Mouse (Mus musculus) CD4-positive, CD25-positive, alpha-beta regulatory T cell, adult 2 months (primary cell): Measurements from ENCODE around the gene 2610028H24Rik.

Experiments
- DNase-seq: peaks from one replicate; pipeline ENCODE4 v3.0.0-alpha.2; 2012; ENCODE audit warnings: low read depth, low spot score

2610028H24Rik gene

GRCm38 (mm10) chr10:76488265-76488664 lies 39.4 kb downstream of the 2610028H24Rik start:
- DNase-seq = no peak

DNA sequence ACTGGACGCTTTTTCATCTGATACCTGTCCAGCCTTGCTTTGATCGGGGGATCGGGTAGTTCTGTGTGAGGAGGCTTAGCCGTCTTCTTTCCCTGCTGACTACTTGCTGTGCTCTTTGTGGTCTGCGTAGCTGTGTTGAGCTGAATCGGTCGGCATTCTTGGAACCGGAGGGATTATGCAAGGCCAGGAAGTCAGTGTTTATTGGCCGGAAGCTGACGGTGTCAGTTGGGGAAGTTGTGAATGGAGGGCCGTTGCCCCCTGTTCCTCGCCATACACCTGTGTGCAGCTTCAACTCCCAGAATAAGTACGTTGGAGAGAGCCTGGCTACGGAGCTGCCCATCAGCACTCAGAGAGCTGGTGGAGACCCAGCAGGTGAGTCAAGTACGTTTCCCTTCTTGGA lies 40.3 kb downstream of the 2610028H24Rik start:
- no peak for DNase-seq

- DNase-seq = no peak
These were observed 44.6 kb downstream of the 2610028H24Rik start for GRCm38 (mm10) chr10:76493527-76493926.

DNA sequence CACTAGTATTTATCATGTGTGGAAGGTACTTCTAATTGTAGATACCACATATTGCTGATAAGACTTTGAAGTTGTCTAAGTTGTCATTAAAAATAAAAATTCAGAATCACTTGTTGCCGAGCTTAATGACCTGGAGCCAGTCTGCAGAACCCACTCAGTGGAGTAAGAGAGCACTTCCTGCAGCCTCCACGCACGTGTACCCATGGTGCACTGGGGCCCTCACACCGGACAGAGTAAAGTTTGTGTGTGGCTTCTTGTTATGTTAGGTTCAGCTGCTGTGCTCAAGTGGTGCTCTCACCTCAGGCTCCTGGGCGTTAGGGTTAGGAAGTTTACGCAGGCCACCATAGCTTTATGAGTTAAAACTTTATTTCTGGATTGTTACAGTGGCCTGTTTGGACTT lies 46.6 kb downstream of the 2610028H24Rik start:
- DNase-seq = no peak

GRCm38 (mm10) chr10:76496366-76496765 lies 47.5 kb downstream of the 2610028H24Rik start:
- no peak for DNase-seq

DNA sequence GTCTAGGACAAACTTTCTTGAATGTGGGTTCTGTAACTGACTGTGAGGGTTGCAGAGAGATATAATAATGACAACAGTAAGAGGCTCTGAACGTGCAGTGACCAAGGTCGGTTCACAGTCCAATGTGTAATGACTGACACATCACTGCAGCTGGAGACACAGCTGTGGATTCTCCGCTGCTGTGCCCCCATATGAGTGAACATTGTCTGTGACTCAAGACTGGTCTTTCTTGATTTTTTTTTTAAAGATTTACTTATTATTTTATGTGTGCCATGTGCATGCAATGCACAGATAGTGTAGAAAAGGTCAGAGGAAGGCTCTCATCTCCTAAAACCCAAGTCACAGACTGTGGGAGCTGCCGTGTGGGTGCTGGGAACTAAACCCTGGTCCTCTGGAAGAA lies 48.6 kb downstream of the 2610028H24Rik start:
- DNase-seq = no peak

DNA sequence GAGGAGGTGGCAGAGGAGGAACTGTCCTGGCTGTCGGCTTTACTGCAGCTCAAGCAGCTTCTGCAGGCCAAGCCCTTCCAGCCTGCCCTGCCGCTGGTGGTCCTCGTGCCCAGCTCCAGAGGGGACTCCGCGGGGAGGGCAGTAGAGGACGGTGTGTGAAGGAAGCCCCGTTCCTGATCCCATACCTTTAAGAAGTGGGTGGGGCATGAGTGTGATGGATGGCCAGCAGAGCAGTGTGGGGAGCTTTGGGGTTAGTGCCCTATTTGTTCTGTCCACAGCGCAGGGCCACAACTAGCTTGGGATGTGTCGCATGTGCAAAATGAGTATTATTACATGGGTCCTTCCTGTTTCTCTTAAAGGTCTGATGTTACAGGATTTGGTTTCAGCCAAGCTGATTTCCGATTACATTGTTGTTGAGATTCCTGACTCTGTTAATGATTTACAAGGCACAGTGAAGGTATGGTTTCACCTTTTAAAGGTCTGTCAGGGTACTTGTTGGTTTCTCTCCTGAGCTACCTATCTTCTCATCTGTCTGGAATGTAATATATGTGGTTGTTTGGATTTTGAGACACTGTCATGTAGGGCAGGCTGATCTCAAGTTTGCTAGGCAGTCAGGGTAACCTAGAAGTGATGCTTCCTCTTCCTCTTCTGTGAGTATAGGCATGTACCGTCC lies 55.5 kb downstream of the 2610028H24Rik start:
- no peak for DNase-seq

GRCm38 (mm10) chr10:76505865-76506264 lies 57.0 kb downstream of the 2610028H24Rik start:
- no peak for DNase-seq
